9 mouse cellular contexts compared by ENCODE assay signal in genomic region chr14:75899566-75899965, GRCm38 (mm10). TPM values are rescaled to one million over a fixed set of nuclear protein-coding genes. Genes with fewer than 3 reads are reported as not detected.
DNase-seq lines count a peak whose midpoint lies in the region; ATAC-seq and TF ChIP-seq lines count a peak whose summit lies in the region.
"Had no signal": no experiment of that assay in that cellular context is flagged by ENCODE, and none has a peak within 500 bp of the region (broad histone marks: within the 10 kb centered on the region; RNA-seq: fewer than 3 reads in every experiment).

No protein-coding gene starts in this region.

- peak; percentile 39; the same call in 1 of the 2 replicates for TF ChIP-seq CTCF in G1E (IDR thresholded peaks at IDR 0.05; ENCODE audit: low read depth, low read length)
- peak; percentile 81 for TF ChIP-seq CTCF in forebrain, postnatal 0 days (IDR thresholded peaks at IDR 0.05; ENCODE audit: low read depth)

- 9% methylated on average over 4 of the region's 4 CpGs for WGBS in forebrain, postnatal 0 days
- WGBS in hindbrain, embryonic 13.5 days = 19% methylated on average over 4 of the region's 4 CpGs

- peaks cover 11% of the 10 kb centered on the region for H3K4me1 ChIP-seq in G1E (ENCODE audit: insufficient read depth, low read depth, low read length)
- H3K4me1 ChIP-seq in forebrain, postnatal 0 days (ENCODE audit: insufficient read depth) = peaks cover 8% of the 10 kb centered on the region
- H3K4me1 ChIP-seq in hindbrain, embryonic 13.5 days (replicated peaks) = peaks cover 26% of the 10 kb centered on the region

- H3K27ac ChIP-seq in forebrain, postnatal 0 days (ENCODE audit: low read depth, low read length) = no peak overlapping the region
- no peak overlapping the region for H3K27ac ChIP-seq in hindbrain, embryonic 13.5 days
- H3K27ac ChIP-seq: liver, embryonic 15.5 days had no signal

- no peaks in the 10 kb centered on the region for H3K27me3 ChIP-seq in G1E (ENCODE audit: insufficient read depth, low read length)
- H3K27me3 ChIP-seq in forebrain, postnatal 0 days (ENCODE audit: insufficient read depth, low read length) = no peaks in the 10 kb centered on the region
- no peaks in the 10 kb centered on the region for H3K27me3 ChIP-seq in hindbrain, embryonic 13.5 days
- H3K27me3 ChIP-seq: liver, embryonic 15.5 days had no signal

- H3K9me3 ChIP-seq in G1E (replicated peaks) = no peaks in the 10 kb centered on the region
- H3K9me3 ChIP-seq in forebrain, postnatal 0 days (ENCODE audit: low read length) = no peaks in the 10 kb centered on the region
- H3K9me3 ChIP-seq in hindbrain, embryonic 13.5 days = no peaks in the 10 kb centered on the region
- H3K9me3 ChIP-seq: liver, embryonic 15.5 days had no signal

- H3K4me2 ChIP-seq in forebrain, postnatal 0 days (ENCODE audit: low read depth) = no peak overlapping the region
- no peak overlapping the region for H3K4me2 ChIP-seq in hindbrain, embryonic 13.5 days
- H3K4me2 ChIP-seq: liver, embryonic 15.5 days had no signal

- H3K9ac ChIP-seq in forebrain, postnatal 0 days = no peak overlapping the region
- H3K9ac ChIP-seq in hindbrain, embryonic 13.5 days = no peak overlapping the region
- H3K9ac ChIP-seq: liver, embryonic 15.5 days had no signal

- H3K36me3 ChIP-seq in G1E (replicated peaks) = peaks cover 93% of the 10 kb centered on the region
- H3K36me3 ChIP-seq in forebrain, postnatal 0 days (ENCODE audit: insufficient read depth) = peaks cover 4% of the 10 kb centered on the region; the same call in 1 of the 2 replicates
- peaks cover 23% of the 10 kb centered on the region for H3K36me3 ChIP-seq in hindbrain, embryonic 13.5 days

- peak; percentile 83 for ATAC-seq in G1E (ENCODE audit: extremely low read depth, insufficient number of reproducible peaks, low FRiP score, poor library complexity, severe bottlenecking)
- peak; percentile 77 for ATAC-seq in forebrain, postnatal 0 days
- ATAC-seq in hindbrain, embryonic 13.5 days (ENCODE audit: low FRiP score) = peak; percentile 81

- H3K4me3 ChIP-seq in G1E (ENCODE audit: low read depth, low read length) = no peak overlapping the region
- H3K4me3 ChIP-seq in forebrain, postnatal 0 days (ENCODE audit: low read depth, low read length) = no peak overlapping the region
- no peak overlapping the region for H3K4me3 ChIP-seq in hindbrain, embryonic 13.5 days
- H3K4me3 ChIP-seq: liver, embryonic 15.5 days had no signal

- peak; percentile 43 for DNase-seq in G1E (ENCODE audit: low spot score)
- DNase-seq in cerebellum, adult 11 months = peak; percentile 71
- DNase-seq in forebrain, postnatal 0 days = peak; percentile 85
- DNase-seq in layer of hippocampus, postnatal 10 days (ENCODE audit: low spot score in 2 of 2) = peak; percentile 89 to 92
- DNase-seq in lung, postnatal 14 days = peak; percentile 92
- peak; percentile 84 for DNase-seq in retina, postnatal 1 day
- peak; percentile 74 to 81 for DNase-seq in thymus, postnatal 36 days

RNA-seq across cellular contexts. Expression of gene Tpt1, which starts 54.7 kb away (rescaled TPM):
- 2,208 and 2,341 TPM in 2 replicates for total RNA-seq in G1E (2014; fragmentation: Nextera tagmentation)
- total RNA-seq in G1E (2017) = 819 and 896 TPM in 2 replicates
- 1,947 and 1,988 TPM in 2 replicates for polyA plus RNA-seq in G1E (2012)
- 738 and 1,020 TPM in 2 replicates for total RNA-seq in forebrain, postnatal 0 days (2014; rRNA removed)
- polyA plus RNA-seq in forebrain, postnatal 0 days (2015; fragmentation: Nextera tagmentation; extraction: Ambion mirVana) = 708 and 819 TPM in 2 replicates
- polyA plus RNA-seq in hindbrain, embryonic 13.5 days (2015; fragmentation: Nextera tagmentation; extraction: Ambion mirVana) = 884 and 886 TPM in 2 replicates
- total RNA-seq in layer of hippocampus, postnatal 10 days (2021) = 1,000 to 10,000 TPM; 1,133 to 1,398 TPM

RNA-seq across cellular contexts. Expression of gene Kctd4, which starts 55.2 kb away (rescaled TPM):
- total RNA-seq in G1E (2014; fragmentation: Nextera tagmentation) (not detected in 2 replicates), G1E (2017) (0.06 and 0.11 TPM in 2 replicates)
- polyA plus RNA-seq in G1E (2012) = not detected in 2 replicates
- 18.6 and 25.6 TPM in 2 replicates for total RNA-seq in forebrain, postnatal 0 days (2014; rRNA removed)
- polyA plus RNA-seq in forebrain, postnatal 0 days (2015; fragmentation: Nextera tagmentation; extraction: Ambion mirVana) = 13.1 and 14.2 TPM in 2 replicates
- polyA plus RNA-seq in hindbrain, embryonic 13.5 days (2015; fragmentation: Nextera tagmentation; extraction: Ambion mirVana) = 4.0 and 4.1 TPM in 2 replicates
- total RNA-seq in layer of hippocampus, postnatal 10 days (2021) = 10 to 100 TPM; 31.8 to 34.7 TPM

Comparison
In these comparisons a context has a peak if more than half of its experiments do, and no peak if none do; other contexts are left out.
1. RNA of gene Kctd4, which starts 55.2 kb away (total RNA-seq): 31.8 to 34.7 TPM in layer of hippocampus, postnatal 10 days and 18.6 to 25.6 TPM in forebrain, postnatal 0 days; 0.06 to 0.11 TPM in G1E; every median in the first group is over 10 times any median in the second.
2. Peak in every context shown above with its lines, with median percentiles within 50 percentile points of each other: ATAC-seq and DNase-seq.